Mouse (Mus musculus): ENCODE data around the gene Atf6b.

- TF ChIP-seq CTCF (IDR thresholded peaks at IDR 0.05; ENCODE audit: control insufficient read depth, insufficient read depth, insufficient read length) (no peak), MAX (IDR thresholded peaks at IDR 0.05) (no peak)
Observed at GRCm38 (mm10) chr17:34654392-34654791, 7.4 kb downstream of the Atf6b start.
